Mouse (Mus musculus) stomach, embryonic 14.5 days (tissue): Measurements from ENCODE around the gene Qrich1. TPM values are rescaled to one million over a fixed set of nuclear protein-coding genes. Genes with fewer than 3 reads are reported as not detected.

Experiments used
- ATAC-seq: fragments of 200-750 bp; cut with Nextera tagmentation; 2 replicates; pipeline ENCODE4 v1.8.0; 2017; ENCODE audit warnings: low read depth, moderate TSS enrichment; ENCODE audit not compliant: insufficient number of reproducible peaks, insufficient read depth, low FRiP score
- H3K27ac ChIP-seq: fragments of 300-500 bp; sonication (generic); 2 replicates; pipeline ENCODE4 v1.5.1; 2014; ENCODE audit warnings: mild to moderate bottlenecking, low read length, moderate library complexity, mixed read lengths
- H3K27me3 ChIP-seq: fragments of 300-500 bp; sonication (generic); 2 replicates; pipeline ENCODE4 v1.6.1; 2014; ENCODE audit warnings: low read length, control low read depth, mixed read lengths; ENCODE audit not compliant: control insufficient read depth, insufficient read depth
- H3K36me3 ChIP-seq: fragments of 300-500 bp; sonication (generic); 2 replicates; pipeline ENCODE4 v1.6.1; 2014; ENCODE audit warnings: mild to moderate bottlenecking, control low read depth, low read length, moderate library complexity, mixed read lengths; ENCODE audit not compliant: control insufficient read depth, insufficient read depth
- H3K4me1 ChIP-seq: fragments of 300-500 bp; sonication (generic); 2 replicates; pipeline ENCODE4 v1.6.1; 2014; ENCODE audit warnings: low read length, control low read depth, mixed read lengths; ENCODE audit not compliant: control insufficient read depth, insufficient read depth
- H3K4me2 ChIP-seq: fragments of 300-500 bp; sonication (generic); replicated peaks from 2 replicates; pipeline ENCODE4 v1.6.1; 2014; ENCODE audit warnings: low read depth, low read length, control low read depth
- H3K4me3 ChIP-seq: fragments of 300-500 bp; sonication (generic); 2 replicates; pipeline ENCODE4 v1.5.1; 2014; ENCODE audit warnings: low read depth, low read length, control low read depth
- H3K9ac ChIP-seq: fragments of 300-500 bp; sonication (generic); replicated peaks from 2 replicates; pipeline ENCODE4 v1.6.1; 2014; ENCODE audit warnings: low read depth, mild to moderate bottlenecking, control low read depth, low read length, moderate library complexity, mixed read lengths
- H3K9me3 ChIP-seq: fragments of 300-500 bp; sonication (generic); 2 replicates; pipeline ENCODE4 v1.6.1; 2016; ENCODE audit warnings: low read depth, low read length, control low read depth; ENCODE audit not compliant: control insufficient read depth
- WGBS: fragments of 180-500 bp; shearing (Covaris S2); extraction: QIAGEN DNeasy Blood & Tissue Kit; methylation state at CpG from one replicate; pipeline ENCODE4 v1.1.7; 2014; 5-methylcytosine and 5-hydroxymethylcytosine counted together
- polyA plus RNA-seq: library from polyadenylated mRNA; unstranded; fragments of >200 nt; fragmentation: Nextera tagmentation; extraction: Ambion mirVana; gene quantifications from 2 replicates; pipeline ENCODE4 v1.2.1, GENCODE M21; 2014

Qrich1 gene
- polyA plus RNA-seq, 1 experiment from 2014 or later, result 121 TPM

DNA sequence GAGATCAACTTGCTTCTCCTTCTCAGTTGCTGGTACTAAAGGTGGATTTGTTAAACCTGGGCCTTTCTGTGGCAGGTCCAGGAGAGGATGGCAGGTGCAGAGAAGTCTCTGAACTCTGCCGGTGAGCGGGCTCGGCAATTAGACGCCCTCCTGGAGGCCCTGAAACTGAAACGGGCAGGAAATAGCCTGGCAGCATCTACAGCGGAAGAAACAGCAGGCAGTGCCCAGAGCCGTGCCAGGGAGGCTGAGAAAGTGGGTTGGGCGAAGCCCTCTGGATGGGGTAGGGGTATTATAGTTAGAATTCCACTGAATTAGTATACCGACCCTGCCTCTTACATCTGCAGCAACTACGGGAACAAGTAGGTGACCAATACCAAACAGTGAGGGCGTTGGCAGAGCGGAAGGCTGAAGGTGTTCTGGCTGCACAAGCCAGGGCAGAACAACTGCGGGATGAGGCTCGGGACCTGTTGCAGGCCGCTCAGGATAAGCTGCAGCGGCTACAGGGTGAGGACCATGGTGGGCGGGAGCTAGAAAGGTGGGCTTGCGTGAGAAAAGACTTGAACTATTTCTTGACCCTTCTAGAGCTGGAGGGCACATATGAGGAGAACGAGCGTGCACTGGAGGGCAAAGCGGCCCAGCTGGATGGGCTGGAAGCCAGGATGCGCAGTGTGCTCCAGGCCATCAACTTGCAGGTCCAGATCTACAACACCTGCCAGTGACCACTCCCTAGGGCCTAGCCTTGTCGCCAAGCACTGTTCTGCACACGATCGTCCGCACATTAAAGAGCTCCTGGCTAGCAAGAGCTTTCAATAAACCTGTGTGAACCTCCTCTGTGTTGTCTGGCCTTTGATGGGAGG lies 26.7 kb upstream of the Qrich1 start:
- H3K36me3 ChIP-seq, result peaks cover 75% of the 10 kb centered on the region
- peak; percentile 11; the same call in 1 of the 2 replicates for ATAC-seq
- peaks cover 13% of the 10 kb centered on the region; the same call in 1 of the 2 replicates for H3K4me1 ChIP-seq
- peak overlapping the region; percentile 95 for H3K4me3 ChIP-seq
- peak overlapping the region; percentile 96 for H3K27ac ChIP-seq
- WGBS, result 61% methylated on average over 26 of the region's 26 CpGs
- no peaks in the 10 kb centered on the region for H3K27me3 ChIP-seq
- H3K9me3 ChIP-seq, result no peaks in the 10 kb centered on the region
- peak overlapping the region; percentile 94; the same call in 1 of the 2 replicates for H3K9ac ChIP-seq
- H3K4me2 ChIP-seq, result peak overlapping the region; percentile 73

DNA sequence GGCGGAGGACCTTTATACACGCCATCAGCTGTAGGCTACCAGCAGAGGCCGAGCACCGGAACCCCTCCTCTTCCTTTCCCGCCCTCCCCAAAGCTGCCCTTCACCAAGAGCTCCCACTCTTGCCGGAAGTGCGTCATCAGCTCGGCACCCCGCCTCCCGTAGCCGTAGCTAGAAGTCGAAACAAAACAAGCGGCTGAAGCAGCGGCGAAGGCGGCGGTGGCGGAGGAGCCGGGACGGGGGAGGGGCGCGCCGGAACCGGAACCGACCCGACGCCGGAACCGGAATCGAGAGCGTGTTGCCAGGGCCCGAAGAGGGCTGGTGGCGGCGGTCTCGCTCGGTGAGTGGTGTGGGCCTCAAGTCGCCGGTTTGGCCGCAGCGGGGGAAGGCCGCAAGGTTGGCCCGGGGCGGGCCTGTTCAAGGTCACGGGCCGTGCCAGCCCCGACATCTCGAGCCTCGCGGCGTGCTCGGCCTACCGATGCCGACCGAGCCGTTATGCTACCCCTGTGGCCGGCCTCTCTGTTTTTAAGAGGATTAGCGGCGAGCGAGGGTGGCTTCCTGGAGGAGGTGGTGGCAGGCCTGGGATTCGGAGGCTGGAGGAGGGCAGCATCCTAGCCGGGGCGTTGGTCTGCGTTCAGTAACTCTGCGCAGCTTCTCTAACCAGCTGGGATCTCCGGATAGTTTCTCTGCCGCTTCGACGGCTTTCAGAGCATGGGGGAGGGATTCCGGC lies 25.9 kb upstream of the Qrich1 start, which contains the start of gene Usp19:
Usp19 (plus strand) TSS at position 44 of the 727 bp plus-strand sequence.
- Histone ChIP-seq H3K27me3 (no peaks in the 10 kb centered on the region), H3K36me3 (peaks cover 75% of the 10 kb centered on the region), H3K27ac (peak within 1 kb of the TSS; percentile 96), H3K4me3 (peak within 1 kb of the TSS; percentile 95), H3K4me2 (peak within 1 kb of the TSS; percentile 73), H3K9me3 (no peaks in the 10 kb centered on the region), H3K9ac (peak within 1 kb of the TSS; percentile 94), H3K4me1 (peaks cover 13% of the 10 kb centered on the region; the same call in 1 of the 2 replicates)
- ATAC-seq, result peak; percentile 93
- WGBS, result under 1% methylated on average over 68 of the region's 69 CpGs

DNA sequence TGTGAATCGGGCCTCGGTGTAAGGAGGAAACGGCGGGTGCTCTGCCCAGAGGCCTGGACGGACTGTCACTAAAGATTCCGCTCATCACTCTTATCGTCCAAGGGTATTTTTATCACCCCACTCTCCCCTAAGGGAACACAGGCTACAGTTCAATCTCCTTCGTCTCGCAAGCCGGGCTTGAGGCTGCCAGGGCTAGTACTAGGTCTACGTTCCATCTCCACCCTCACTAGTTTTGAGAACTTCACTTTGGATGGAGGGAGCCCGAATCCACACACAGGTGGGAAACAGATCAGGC lies 25.4 kb upstream of the Qrich1 start:
- peaks cover 13% of the 10 kb centered on the region; the same call in 1 of the 2 replicates for H3K4me1 ChIP-seq
- 6% methylated on average over 12 of the region's 12 CpGs for WGBS
- peak overlapping the region; percentile 96 for H3K27ac ChIP-seq
- peak overlapping the region; percentile 94 for H3K9ac ChIP-seq
- H3K36me3 ChIP-seq, result peaks cover 76% of the 10 kb centered on the region
- H3K9me3 ChIP-seq, result no peaks in the 10 kb centered on the region
- H3K4me2 ChIP-seq, result peak overlapping the region; percentile 73
- H3K27me3 ChIP-seq, result no peaks in the 10 kb centered on the region
- ATAC-seq, result no peak
- H3K4me3 ChIP-seq, result peak overlapping the region; percentile 95

DNA sequence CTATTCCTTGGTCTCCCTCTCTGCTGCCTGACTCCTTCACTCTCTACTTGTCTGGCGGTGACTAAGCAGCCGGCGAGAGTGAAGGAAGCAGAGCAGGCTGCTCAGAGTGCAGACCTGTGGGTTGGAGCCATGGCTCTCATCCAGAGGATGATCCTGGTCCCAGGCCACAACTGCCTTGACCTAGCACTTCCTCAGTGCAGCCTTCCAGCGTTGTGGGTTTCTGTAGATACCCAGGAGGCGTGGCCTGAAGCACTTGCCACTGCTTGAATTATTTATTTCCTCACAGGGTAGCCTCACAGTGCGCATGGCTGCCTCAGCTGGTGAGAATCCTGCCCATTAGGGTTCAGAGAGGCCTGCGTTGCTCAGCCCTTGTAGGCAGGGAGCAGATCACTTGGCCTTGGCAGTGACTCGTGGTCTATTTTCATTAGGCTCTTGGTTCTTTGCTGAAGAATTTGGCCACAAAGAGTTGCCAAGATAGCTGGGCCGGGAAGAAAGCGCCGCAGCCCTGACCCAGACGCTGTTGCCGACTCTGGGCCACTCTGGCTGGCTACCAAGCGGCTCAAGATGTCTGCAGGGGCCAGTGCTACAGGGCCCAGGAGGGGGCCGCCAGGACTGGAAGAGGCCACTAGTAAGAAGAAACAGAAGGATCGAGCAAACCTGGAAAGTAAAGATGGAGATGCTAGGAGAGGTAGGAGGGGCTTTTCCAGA lies 24.4 kb upstream of the Qrich1 start:
- H3K9me3 ChIP-seq, result no peaks in the 10 kb centered on the region
- 81% methylated on average over 16 of the region's 16 CpGs for WGBS
- H3K27ac ChIP-seq, result no peak overlapping the region
- peak overlapping the region; percentile 2; the same call in 1 of the 2 replicates for H3K9ac ChIP-seq
- H3K27me3 ChIP-seq, result no peaks in the 10 kb centered on the region
- H3K4me2 ChIP-seq, result peak overlapping the region; percentile 73
- peak overlapping the region; percentile 95 for H3K4me3 ChIP-seq
- no peak for ATAC-seq
- H3K36me3 ChIP-seq, result peaks cover 76% of the 10 kb centered on the region
- H3K4me1 ChIP-seq, result peaks cover 13% of the 10 kb centered on the region; the same call in 1 of the 2 replicates

DNA sequence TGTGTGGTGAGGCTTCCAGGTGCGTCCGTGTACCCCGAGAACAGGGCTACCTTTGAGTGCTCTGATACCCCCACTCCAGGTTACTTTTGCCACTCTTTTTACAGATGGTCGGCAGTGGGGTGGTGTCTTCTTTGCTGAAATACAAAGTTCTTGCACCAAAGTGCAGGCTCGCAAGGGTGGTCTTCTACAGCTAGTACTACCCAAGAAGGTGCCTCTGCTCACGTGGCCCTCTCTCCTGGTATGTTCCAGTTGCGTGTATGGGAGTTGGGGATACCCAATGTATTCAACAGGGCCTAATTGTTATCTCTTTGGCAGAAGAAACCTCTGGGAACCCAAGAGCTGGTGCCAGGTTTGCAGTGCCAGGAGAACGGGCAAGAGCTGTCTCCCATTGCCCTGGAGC lies 23.4 kb upstream of the Qrich1 start:
- no peaks in the 10 kb centered on the region for H3K27me3 ChIP-seq
- peaks cover 76% of the 10 kb centered on the region for H3K36me3 ChIP-seq
- WGBS, result 95% methylated on average over 8 of the region's 8 CpGs
- H3K27ac ChIP-seq, result no peak overlapping the region
- no peaks in the 10 kb centered on the region for H3K9me3 ChIP-seq
- no peak overlapping the region for H3K4me2 ChIP-seq
- H3K4me1 ChIP-seq, result peaks cover 13% of the 10 kb centered on the region; the same call in 1 of the 2 replicates
- ATAC-seq, result no peak
- no peak overlapping the region for H3K4me3 ChIP-seq
- no peak overlapping the region for H3K9ac ChIP-seq

DNA sequence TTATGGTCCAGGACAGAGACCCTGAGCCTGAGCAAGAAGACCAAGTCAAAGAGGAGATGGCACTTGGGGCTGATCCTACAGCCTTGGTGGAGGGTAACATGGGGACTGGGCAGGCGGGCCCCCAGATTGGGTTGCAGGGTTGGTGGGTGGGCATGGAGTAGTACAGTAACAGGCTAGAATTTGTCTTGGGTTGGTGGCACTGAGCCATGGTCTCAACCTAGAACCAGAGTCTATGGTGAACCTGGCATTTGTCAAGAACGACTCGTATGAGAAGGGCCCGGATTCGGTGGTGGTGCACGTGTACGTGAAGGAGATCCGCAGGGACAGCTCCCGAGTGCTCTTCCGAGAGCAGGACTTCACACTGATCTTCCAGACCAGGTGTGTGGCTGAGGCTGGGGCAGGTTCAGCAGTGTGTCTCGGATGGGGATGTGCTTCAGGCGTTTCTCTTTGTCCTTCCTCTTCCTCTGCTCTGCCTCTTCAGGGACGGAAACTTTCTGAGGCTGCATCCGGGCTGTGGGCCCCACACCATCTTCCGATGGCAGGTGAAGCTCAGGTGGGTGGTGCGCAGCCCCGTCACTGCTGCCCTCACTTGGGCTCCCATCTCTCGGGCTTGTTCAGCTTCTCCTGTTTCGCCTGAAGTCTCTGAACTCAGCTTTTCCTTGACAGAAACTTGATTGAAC lies 22.3 kb upstream of the Qrich1 start:
- no peaks in the 10 kb centered on the region for H3K9me3 ChIP-seq
- H3K4me2 ChIP-seq, result no peak overlapping the region
- no peak overlapping the region for H3K27ac ChIP-seq
- peaks cover 76% of the 10 kb centered on the region for H3K36me3 ChIP-seq
- H3K9ac ChIP-seq, result no peak overlapping the region
- H3K27me3 ChIP-seq, result no peaks in the 10 kb centered on the region
- no peak overlapping the region for H3K4me3 ChIP-seq
- peaks cover 13% of the 10 kb centered on the region; the same call in 1 of the 2 replicates for H3K4me1 ChIP-seq
- WGBS, result 94% methylated on average over 19 of the region's 19 CpGs
- ATAC-seq, result no peak

DNA sequence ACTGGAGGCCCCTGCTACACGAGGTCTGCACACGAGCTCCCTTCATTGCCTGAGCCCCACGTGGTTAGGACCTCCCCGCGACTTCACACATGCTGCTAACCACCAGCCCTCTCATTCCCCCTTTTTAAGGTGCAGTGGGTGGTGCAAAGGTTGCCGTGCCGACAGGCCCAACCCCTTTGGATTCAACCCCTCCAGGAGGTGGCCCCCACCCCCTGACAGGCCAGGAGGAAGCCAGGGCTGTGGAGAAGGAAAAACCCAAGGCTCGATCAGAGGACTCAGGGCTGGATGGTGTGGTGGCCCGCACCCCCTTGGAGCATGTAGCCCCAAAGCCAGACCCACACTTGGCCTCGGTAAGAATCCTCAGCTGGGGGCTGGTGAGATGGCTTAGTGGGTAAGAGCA lies 21.7 kb upstream of the Qrich1 start:
- Histone ChIP-seq H3K4me2 (no peak overlapping the region), H3K9me3 (no peaks in the 10 kb centered on the region), H3K4me3 (no peak overlapping the region), H3K9ac (no peak overlapping the region), H3K27me3 (no peaks in the 10 kb centered on the region), H3K36me3 (peaks cover 76% of the 10 kb centered on the region), H3K4me1 (peaks cover 10% of the 10 kb centered on the region; the same call in 1 of the 2 replicates), H3K27ac (no peak overlapping the region)
- ATAC-seq, result no peak
- 85% methylated on average over 10 of the region's 10 CpGs for WGBS

DNA sequence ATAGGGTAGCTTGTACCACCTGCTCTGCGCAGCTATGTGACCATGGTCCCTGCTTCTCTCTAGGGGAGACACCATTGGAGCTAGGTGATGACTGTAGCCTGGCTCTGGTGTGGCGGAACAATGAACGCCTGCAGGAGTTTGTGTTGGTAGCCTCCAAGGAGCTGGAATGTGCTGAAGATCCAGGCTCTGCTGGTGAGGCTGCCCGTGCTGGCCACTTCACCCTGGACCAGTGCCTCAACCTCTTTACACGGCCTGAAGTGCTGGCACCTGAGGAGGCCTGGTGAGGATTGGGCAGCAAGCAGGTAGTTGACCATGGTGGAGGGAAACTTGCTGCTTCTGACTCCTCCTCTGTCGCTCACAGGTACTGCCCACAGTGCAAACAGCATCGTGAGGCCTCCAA lies 17.4 kb upstream of the Qrich1 start:
- peaks cover 84% of the 10 kb centered on the region for H3K36me3 ChIP-seq
- ATAC-seq, result no peak
- H3K4me1 ChIP-seq, result no peaks in the 10 kb centered on the region
- H3K27ac ChIP-seq, result no peak overlapping the region
- H3K4me2 ChIP-seq, result no peak overlapping the region
- H3K9ac ChIP-seq, result no peak overlapping the region
- no peaks in the 10 kb centered on the region for H3K9me3 ChIP-seq
- no peaks in the 10 kb centered on the region for H3K27me3 ChIP-seq
- H3K4me3 ChIP-seq, result no peak overlapping the region
- 94% methylated on average over 7 of the region's 7 CpGs for WGBS
